Mouse (Mus musculus) forebrain, embryonic 14.5 days (tissue): ENCODE data around the gene Msi2. TPM values are rescaled to one million over a fixed set of nuclear protein-coding genes. Genes with fewer than 3 reads are reported as not detected.

ENCODE experiments used
- ATAC-seq: fragments of 200-750 bp; cut with Nextera tagmentation; 2 replicates; pipeline ENCODE4 v1.8.0; 2017; ENCODE audit warnings: mild to moderate bottlenecking, moderate library complexity
- DNase-seq: peaks from one replicate; pipeline ENCODE4 v3.0.0-alpha.2; 2015; ENCODE audit warnings: low spot score
- H3K27ac ChIP-seq: fragments of 300-500 bp; sonication (generic); 2 replicates; pipeline ENCODE4 v1.5.1; 2014; ENCODE audit warnings: low read depth, mild to moderate bottlenecking, control low read depth, low read length, moderate library complexity
- H3K27me3 ChIP-seq: fragments of 300-500 bp; sonication (generic); replicated peaks from 2 replicates; pipeline ENCODE4 v1.6.1; 2014; ENCODE audit warnings: low read length, control low read depth, mixed read lengths; ENCODE audit not compliant: control insufficient read depth, insufficient read depth
- H3K36me3 ChIP-seq: fragments of 300-500 bp; sonication (generic); 2 replicates; pipeline ENCODE4 v1.6.1; 2014; ENCODE audit warnings: low read length, control low read depth; ENCODE audit not compliant: control insufficient read depth, insufficient read depth
- H3K4me1 ChIP-seq: fragments of 300-500 bp; sonication (generic); 2 replicates; pipeline ENCODE4 v1.6.1; 2014; ENCODE audit warnings: antibody characterized with exemption, low read length, control low read depth; ENCODE audit not compliant: control insufficient read depth, insufficient read depth
- H3K4me2 ChIP-seq: fragments of 300-500 bp; sonication (generic); 2 replicates; pipeline ENCODE4 v1.6.1; 2014; ENCODE audit warnings: mild to moderate bottlenecking, control low read depth, low read length
- H3K4me3 ChIP-seq: fragments of 300-500 bp; sonication (generic); 2 replicates; pipeline ENCODE4 v1.5.1; 2014; ENCODE audit warnings: low read depth, low read length, control low read depth
- H3K9ac ChIP-seq: fragments of 300-500 bp; sonication (generic); 2 replicates; pipeline ENCODE4 v1.6.1; 2014; ENCODE audit warnings: mild to moderate bottlenecking, low read length, control low read depth, moderate library complexity
- H3K9me3 ChIP-seq: fragments of 300-500 bp; sonication (generic); replicated peaks from 2 replicates; pipeline ENCODE4 v1.6.1; 2016; ENCODE audit warnings: low read length, control low read depth, mixed read lengths; ENCODE audit not compliant: control insufficient read depth
- WGBS: fragments of 180-500 bp; shearing (Covaris S2); extraction: QIAGEN DNeasy Blood & Tissue Kit; methylation state at CpG from one replicate; pipeline ENCODE4 v1.1.7; 2014; 5-methylcytosine and 5-hydroxymethylcytosine counted together
- polyA plus RNA-seq: library from polyadenylated mRNA; unstranded; fragments of >200 nt; fragmentation: Nextera tagmentation; extraction: Ambion mirVana; gene quantifications from 2 replicates; pipeline ENCODE4 v1.2.1, GENCODE M21; 2014

The Msi2 gene
- polyA plus RNA-seq, 1 experiment from 2014 or later: 19.9 TPM

- 67% methylated on average over 2 of the region's 2 CpGs for WGBS
- ATAC-seq (no peak), DNase-seq (no peak)
- H3K27ac ChIP-seq: no peak overlapping the region
- H3K4me1 ChIP-seq: peaks cover 43% of the 10 kb centered on the region
- H3K4me2 ChIP-seq: no peak overlapping the region
- no peaks in the 10 kb centered on the region for H3K36me3 ChIP-seq
- H3K4me3 ChIP-seq: no peak overlapping the region
- no peak overlapping the region for H3K9ac ChIP-seq
- no peaks in the 10 kb centered on the region for H3K27me3 ChIP-seq
- no peaks in the 10 kb centered on the region for H3K9me3 ChIP-seq
Observed at GRCm38 (mm10) chr11:88532016-88532415, 186.3 kb downstream of the Msi2 start.

GRCm38 (mm10) chr11:88530032-88530431 is 188.3 kb downstream of the Msi2 start:
- Histone ChIP-seq H3K4me3 (no peak overlapping the region), H3K9me3 (no peaks in the 10 kb centered on the region), H3K4me2 (no peak overlapping the region), H3K27ac (no peak overlapping the region), H3K27me3 (no peaks in the 10 kb centered on the region), H3K9ac (no peak overlapping the region), H3K4me1 (peaks cover 54% of the 10 kb centered on the region), H3K36me3 (no peaks in the 10 kb centered on the region)
- no peak for ATAC-seq
- 87% methylated on average over 4 of the region's 4 CpGs for WGBS
- DNase-seq: no peak

GRCm38 (mm10) chr11:88528522-88529101 is 189.7 kb downstream of the Msi2 start:
- Histone ChIP-seq H3K4me1 (peaks cover 58% of the 10 kb centered on the region), H3K27ac (peak overlapping the region; percentile 5; the same call in 1 of the 2 replicates), H3K9ac (no peak overlapping the region), H3K36me3 (no peaks in the 10 kb centered on the region), H3K27me3 (no peaks in the 10 kb centered on the region), H3K9me3 (no peaks in the 10 kb centered on the region), H3K4me3 (no peak overlapping the region), H3K4me2 (no peak overlapping the region)
- ATAC-seq (no peak), DNase-seq (peak; percentile 67)
- WGBS: 31% methylated on average over 8 of the region's 8 CpGs

GRCm38 (mm10) chr11:88526711-88527110 is 191.6 kb downstream of the Msi2 start:
- H3K9me3 ChIP-seq: no peaks in the 10 kb centered on the region
- ATAC-seq (peak; percentile 19; the same call in 1 of the 2 replicates), DNase-seq (peak; percentile 61)
- no peak overlapping the region for H3K4me2 ChIP-seq
- 2% methylated on average over 7 of the region's 7 CpGs for WGBS
- no peaks in the 10 kb centered on the region for H3K36me3 ChIP-seq
- H3K9ac ChIP-seq: 0 out of 2 replicates have a peak overlapping the region, but pooled peaks have one; percentile 3
- H3K4me1 ChIP-seq: peaks cover 66% of the 10 kb centered on the region
- H3K27me3 ChIP-seq: no peaks in the 10 kb centered on the region
- peak overlapping the region; percentile 61 for H3K27ac ChIP-seq
- no peak overlapping the region for H3K4me3 ChIP-seq

- peak; percentile 56 for ATAC-seq
- no peak overlapping the region; the same call in 1 of the 2 replicates for H3K9ac ChIP-seq
Observed at GRCm38 (mm10) chr11:88524790-88525575, 193.3 kb downstream of the Msi2 start.

GRCm38 (mm10) chr11:88524437-88524789 is 193.9 kb downstream of the Msi2 start:
- Histone ChIP-seq H3K4me2 (no peak overlapping the region), H3K9ac (no peak overlapping the region; the same call in 1 of the 2 replicates), H3K9me3 (no peaks in the 10 kb centered on the region), H3K4me1 (peaks cover 77% of the 10 kb centered on the region), H3K27ac (peak overlapping the region; percentile 61; the same call in 1 of the 2 replicates), H3K27me3 (no peaks in the 10 kb centered on the region), H3K4me3 (no peak overlapping the region), H3K36me3 (no peaks in the 10 kb centered on the region)
- DNase-seq: no peak
- no peak for ATAC-seq

More at GRCm38 (mm10) chr11:88524790-88525575, 193.3 kb downstream of the Msi2 start:
- Histone ChIP-seq H3K27ac (peak overlapping the region; percentile 61), H3K4me2 (no peak overlapping the region), H3K27me3 (no peaks in the 10 kb centered on the region), H3K9me3 (no peaks in the 10 kb centered on the region), H3K4me3 (no peak overlapping the region), H3K4me1 (peaks cover 80% of the 10 kb centered on the region), H3K36me3 (no peaks in the 10 kb centered on the region)
- peak; percentile 84 for DNase-seq
- 17% methylated on average over 10 of the region's 10 CpGs for WGBS

GRCm38 (mm10) chr11:88523921-88524320 is 194.4 kb downstream of the Msi2 start:
- ATAC-seq (no peak), DNase-seq (no peak)
- no peaks in the 10 kb centered on the region for H3K9me3 ChIP-seq
- H3K4me1 ChIP-seq: peaks cover 73% of the 10 kb centered on the region
- no peaks in the 10 kb centered on the region for H3K36me3 ChIP-seq
- H3K9ac ChIP-seq: no peak overlapping the region
- H3K4me2 ChIP-seq: no peak overlapping the region
- 62% methylated on average over 4 of the region's 4 CpGs for WGBS
- H3K4me3 ChIP-seq: no peak overlapping the region
- H3K27ac ChIP-seq: peak overlapping the region; percentile 61; the same call in 1 of the 2 replicates
- H3K27me3 ChIP-seq: no peaks in the 10 kb centered on the region

GRCm38 (mm10) chr11:88523511-88523910 is 194.8 kb downstream of the Msi2 start:
- Histone ChIP-seq H3K36me3 (no peaks in the 10 kb centered on the region), H3K4me3 (no peak overlapping the region), H3K27me3 (no peaks in the 10 kb centered on the region), H3K4me1 (peaks cover 69% of the 10 kb centered on the region), H3K27ac (no peak overlapping the region), H3K9me3 (no peaks in the 10 kb centered on the region), H3K4me2 (no peak overlapping the region), H3K9ac (0 out of 2 replicates have a peak overlapping the region, but pooled peaks have one; percentile 9)
- 78% methylated on average over 6 of the region's 6 CpGs for WGBS
- DNase-seq: no peak
- no peak for ATAC-seq

GRCm38 (mm10) chr11:88522114-88522513 is 196.2 kb downstream of the Msi2 start:
- DNase-seq (no peak), ATAC-seq (no peak)
- Histone ChIP-seq H3K27ac (no peak overlapping the region), H3K4me3 (no peak overlapping the region), H3K4me1 (peaks cover 62% of the 10 kb centered on the region), H3K9ac (no peak overlapping the region), H3K36me3 (no peaks in the 10 kb centered on the region), H3K27me3 (no peaks in the 10 kb centered on the region), H3K9me3 (no peaks in the 10 kb centered on the region), H3K4me2 (no peak overlapping the region)
- WGBS: 89% methylated on average over 5 of the region's 5 CpGs
